Mouse (Mus musculus): Measurements from ENCODE around the gene Wnt4. TPM values are rescaled to one million over a fixed set of nuclear protein-coding genes. Genes with fewer than 3 reads are reported as not detected.

Wnt4 gene
- polyA plus RNA-seq (2014; fragmentation: Nextera tagmentation; extraction: Ambion mirVana), result 1.8 and 2.2 TPM in 2 replicates

DNA sequence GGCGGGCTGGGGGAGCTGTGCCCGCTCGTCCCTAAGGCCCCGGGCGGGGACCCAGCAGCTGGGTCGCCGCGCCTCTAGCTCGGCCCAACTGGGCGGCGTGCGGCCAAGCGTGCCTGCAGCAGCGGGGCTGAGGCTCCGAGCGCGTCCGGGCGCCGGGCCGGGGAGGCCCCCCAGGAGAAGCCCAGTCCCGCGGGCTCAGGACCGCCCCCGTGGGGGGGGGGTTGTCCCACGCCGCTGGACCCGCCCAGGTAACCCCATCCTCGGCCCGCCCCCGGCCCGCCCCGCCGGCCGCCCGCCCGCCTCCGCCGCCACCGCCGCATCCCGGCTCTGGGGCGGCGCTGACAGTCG lies at the start of gene Wnt4:
TSS of gene Wnt4 (plus strand) at position 324 of the 348 bp plus-strand sequence.
- Histone ChIP-seq H3K27me3 (replicated peaks; ENCODE audit: control insufficient read depth, insufficient read depth, low read length) (peaks cover 60% of the 10 kb centered on the region), H3K4me3 (ENCODE audit: low read depth, low read length) (peak within 1 kb of the TSS; percentile 44), H3K9ac (ENCODE audit: low read length) (peak within 1 kb of the TSS; percentile 37), H3K4me2 (ENCODE audit: low read length) (peak within 1 kb of the TSS; percentile 81), H3K4me1 (replicated peaks; ENCODE audit: control insufficient read depth, insufficient read depth, low read length) (peaks cover 13% of the 10 kb centered on the region; the same call in 1 of the 2 replicates), H3K36me3 (ENCODE audit: control insufficient read depth, insufficient read depth, low read length) (no peaks in the 10 kb centered on the region), H3K27ac (ENCODE audit: low read depth) (no peak within 1 kb of the TSS), H3K9me3 (ENCODE audit: control insufficient read depth, low read length) (no peaks in the 10 kb centered on the region)
- peak; percentile 49 for ATAC-seq (replicated peaks; ENCODE audit: low FRiP score, low TSS enrichment, low read depth)
- DNase-seq (ENCODE audit: low spot score), result peak; percentile 76
- 0% methylated on average over 13 of the region's 45 CpGs for WGBS

DNA sequence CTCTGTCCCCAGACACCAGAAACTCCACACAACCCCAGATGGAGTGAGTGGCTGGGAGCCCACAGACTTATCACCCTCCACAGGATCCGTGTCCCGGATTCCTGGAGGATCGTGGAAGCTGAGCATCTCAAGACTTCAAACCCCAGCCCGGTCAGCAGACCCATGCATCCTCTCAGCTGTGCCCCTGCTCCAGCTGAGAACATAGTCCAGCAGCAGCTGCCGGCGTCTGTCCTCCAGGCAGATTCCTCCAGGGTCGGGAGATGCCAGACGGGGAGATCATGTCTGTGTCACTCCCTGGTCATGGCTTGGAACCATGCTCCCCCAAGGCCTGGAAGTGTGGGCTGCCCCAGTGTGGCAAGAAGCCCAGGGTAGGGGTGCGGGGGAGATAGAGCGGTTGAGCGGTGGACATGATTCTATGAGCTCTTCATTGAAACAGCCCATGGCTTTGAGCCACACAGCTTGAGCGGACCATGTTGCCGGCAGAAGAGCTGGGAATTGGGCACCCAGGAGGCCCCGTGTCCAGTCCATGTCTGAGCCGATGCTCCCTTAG lies 48.6 kb upstream of the Wnt4 start:
- Histone ChIP-seq H3K9me3 (ENCODE audit: control insufficient read depth, low read length) (no peaks in the 10 kb centered on the region), H3K27ac (ENCODE audit: low read depth) (no peak overlapping the region), H3K36me3 (ENCODE audit: control insufficient read depth, insufficient read depth, low read length) (no peaks in the 10 kb centered on the region), H3K9ac (ENCODE audit: low read length) (no peak overlapping the region), H3K4me3 (ENCODE audit: low read depth, low read length) (no peak overlapping the region), H3K27me3 (replicated peaks; ENCODE audit: control insufficient read depth, insufficient read depth, low read length) (no peaks in the 10 kb centered on the region), H3K4me1 (replicated peaks; ENCODE audit: control insufficient read depth, insufficient read depth, low read length) (0 out of 2 replicates have a peak, but pooled peaks cover 7% of the 10 kb centered on the region), H3K4me2 (ENCODE audit: low read length) (no peak overlapping the region)
- WGBS, result 82% methylated on average over 15 of the region's 15 CpGs
- DNase-seq (ENCODE audit: low spot score), result no peak
- no peak for ATAC-seq (replicated peaks; ENCODE audit: low FRiP score, low TSS enrichment, low read depth)

DNA sequence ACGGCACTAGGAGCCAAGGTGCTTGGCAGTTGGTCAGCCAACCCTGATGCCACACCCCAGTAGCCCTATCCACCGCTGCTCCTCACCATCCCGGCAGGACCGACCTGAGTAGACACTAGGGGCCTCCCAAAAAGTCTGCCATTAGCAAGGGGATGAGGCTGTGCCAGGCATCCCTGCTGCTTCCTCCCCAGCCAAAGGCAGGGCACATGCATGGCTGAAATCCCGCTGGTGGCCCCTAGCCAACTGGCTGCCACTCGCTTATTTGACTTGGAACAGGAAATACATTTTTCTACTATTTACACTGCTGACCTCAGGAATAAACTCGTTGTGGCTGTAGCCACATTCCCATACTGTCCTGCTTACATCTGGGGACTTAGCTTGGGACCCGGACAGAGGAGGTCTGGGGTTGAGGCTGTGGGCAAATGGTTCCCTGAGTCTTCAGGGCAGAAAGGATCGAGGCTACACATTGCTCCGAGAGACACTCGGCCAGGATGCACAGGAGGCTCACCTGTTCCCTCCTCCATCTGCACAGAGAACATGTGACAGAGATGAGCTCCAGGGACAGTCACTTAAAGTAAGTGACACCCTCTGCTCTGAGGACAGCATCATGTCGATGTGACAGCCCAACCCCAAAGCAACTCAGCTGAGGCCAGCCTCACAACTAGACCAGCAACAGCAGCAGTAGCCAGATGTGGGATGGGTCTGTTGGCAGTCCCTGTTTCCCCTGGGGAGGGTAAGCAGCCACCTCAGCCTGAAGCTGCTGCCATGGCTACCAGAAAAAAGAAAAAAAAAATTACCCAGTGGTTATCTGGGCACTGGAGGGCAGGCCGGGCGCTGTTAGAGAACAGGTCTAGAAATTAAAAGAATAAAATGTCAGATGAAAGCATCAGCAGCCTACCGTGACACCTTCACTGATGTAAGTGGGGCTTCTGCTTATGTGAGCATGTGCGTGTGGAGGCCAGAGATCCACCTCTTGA lies 45.5 kb upstream of the Wnt4 start:
- no peak for DNase-seq (ENCODE audit: low spot score)

DNA sequence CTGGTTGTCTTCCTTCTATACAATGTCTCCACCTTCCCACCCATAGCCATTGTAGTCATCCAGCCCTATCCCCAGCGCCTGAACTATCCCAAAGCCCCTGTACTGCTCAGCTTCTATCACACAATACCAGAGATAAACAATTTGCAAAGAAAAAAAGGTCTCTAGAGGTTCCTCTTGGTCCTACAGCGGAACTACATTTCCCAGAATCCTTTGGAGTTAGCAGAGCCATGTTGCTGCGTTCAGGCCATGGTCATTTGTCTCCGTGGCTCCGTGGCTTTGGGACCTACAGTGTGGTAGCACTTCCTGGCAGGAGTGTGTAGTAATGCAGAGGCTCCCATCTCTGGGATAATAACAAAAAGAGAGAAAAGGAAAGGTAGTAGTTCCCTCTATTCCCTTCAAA lies 43.7 kb upstream of the Wnt4 start:
- WGBS, result 70% methylated on average over 5 of the region's 5 CpGs
- DNase-seq (ENCODE audit: low spot score) (no peak), ATAC-seq (replicated peaks; ENCODE audit: low FRiP score, low TSS enrichment, low read depth) (no peak)
- H3K9ac ChIP-seq (ENCODE audit: low read length), result no peak overlapping the region
- no peaks in the 10 kb centered on the region for H3K27me3 ChIP-seq (replicated peaks; ENCODE audit: control insufficient read depth, insufficient read depth, low read length)
- no peak overlapping the region for H3K4me3 ChIP-seq (ENCODE audit: low read depth, low read length)
- 0 out of 2 replicates have a peak, but pooled peaks cover 7% of the 10 kb centered on the region for H3K4me1 ChIP-seq (replicated peaks; ENCODE audit: control insufficient read depth, insufficient read depth, low read length)
- no peak overlapping the region for H3K27ac ChIP-seq (ENCODE audit: low read depth)
- no peaks in the 10 kb centered on the region for H3K9me3 ChIP-seq (ENCODE audit: control insufficient read depth, low read length)
- H3K4me2 ChIP-seq (ENCODE audit: low read length), result no peak overlapping the region
- H3K36me3 ChIP-seq (ENCODE audit: control insufficient read depth, insufficient read depth, low read length), result no peaks in the 10 kb centered on the region

More for the DNA sequence above, 45.5 kb upstream of the Wnt4 start:
- Histone ChIP-seq H3K4me3 (ENCODE audit: low read depth, low read length) (no peak overlapping the region), H3K9ac (ENCODE audit: low read length) (no peak overlapping the region), H3K27me3 (replicated peaks; ENCODE audit: control insufficient read depth, insufficient read depth, low read length) (no peaks in the 10 kb centered on the region), H3K4me2 (ENCODE audit: low read length) (no peak overlapping the region), H3K36me3 (ENCODE audit: control insufficient read depth, insufficient read depth, low read length) (no peaks in the 10 kb centered on the region), H3K4me1 (replicated peaks; ENCODE audit: control insufficient read depth, insufficient read depth, low read length) (0 out of 2 replicates have a peak, but pooled peaks cover 7% of the 10 kb centered on the region), H3K27ac (ENCODE audit: low read depth) (no peak overlapping the region), H3K9me3 (ENCODE audit: control insufficient read depth, low read length) (no peaks in the 10 kb centered on the region)
- no peak for ATAC-seq (replicated peaks; ENCODE audit: low FRiP score, low TSS enrichment, low read depth)
- WGBS, result 61% methylated on average over 16 of the region's 16 CpGs

DNA sequence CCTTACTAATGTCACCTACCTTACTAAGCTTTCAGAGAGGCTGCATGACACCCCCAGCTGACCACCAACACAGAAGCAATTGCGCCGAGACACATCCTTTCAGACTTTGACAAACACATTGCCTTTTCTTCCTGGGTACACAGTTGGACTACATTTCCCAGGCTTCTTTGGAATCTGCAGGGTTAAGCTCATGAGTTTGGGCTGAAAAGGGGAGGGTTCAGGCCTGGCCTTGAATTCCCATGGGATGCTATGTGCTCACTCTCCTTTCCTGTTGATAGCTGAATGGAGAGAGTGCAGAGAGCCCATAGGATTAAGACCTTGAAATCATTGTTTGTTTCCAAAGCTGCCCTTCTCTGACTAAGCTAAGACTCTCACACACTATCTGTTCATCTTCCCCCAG lies 42.8 kb upstream of the Wnt4 start:
- Histone ChIP-seq H3K4me2 (ENCODE audit: low read length) (no peak overlapping the region), H3K9me3 (ENCODE audit: control insufficient read depth, low read length) (no peaks in the 10 kb centered on the region), H3K27me3 (replicated peaks; ENCODE audit: control insufficient read depth, insufficient read depth, low read length) (no peaks in the 10 kb centered on the region), H3K9ac (ENCODE audit: low read length) (no peak overlapping the region), H3K27ac (ENCODE audit: low read depth) (no peak overlapping the region), H3K36me3 (ENCODE audit: control insufficient read depth, insufficient read depth, low read length) (no peaks in the 10 kb centered on the region), H3K4me3 (ENCODE audit: low read depth, low read length) (no peak overlapping the region), H3K4me1 (replicated peaks; ENCODE audit: control insufficient read depth, insufficient read depth, low read length) (0 out of 2 replicates have a peak, but pooled peaks cover 7% of the 10 kb centered on the region)
- ATAC-seq (replicated peaks; ENCODE audit: low FRiP score, low TSS enrichment, low read depth) (no peak), DNase-seq (ENCODE audit: low spot score) (no peak)
- WGBS, result 87% methylated on average over 2 of the region's 2 CpGs

DNA sequence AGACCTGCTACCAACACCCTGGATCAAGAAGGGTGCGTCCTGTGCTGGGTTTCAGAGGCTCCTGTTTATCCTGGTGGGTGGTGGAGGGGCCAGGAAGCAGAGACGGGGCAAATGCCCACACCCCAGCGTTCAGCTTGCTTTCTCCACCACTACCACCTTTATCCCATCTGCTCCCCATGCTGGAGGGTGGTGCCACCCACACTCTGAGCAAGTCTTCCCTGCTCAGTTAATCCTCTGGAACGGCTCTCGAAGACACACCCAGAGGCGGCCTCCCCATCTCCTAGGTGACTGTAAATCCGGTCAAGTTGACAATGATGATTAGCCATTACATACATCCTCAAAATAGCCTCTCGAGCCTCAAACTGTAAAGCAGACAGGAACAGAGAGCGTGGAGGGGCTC lies 41.9 kb upstream of the Wnt4 start:
- no peak overlapping the region for H3K27ac ChIP-seq (ENCODE audit: low read depth)
- no peaks in the 10 kb centered on the region for H3K36me3 ChIP-seq (ENCODE audit: control insufficient read depth, insufficient read depth, low read length)
- H3K9me3 ChIP-seq (ENCODE audit: control insufficient read depth, low read length), result no peaks in the 10 kb centered on the region
- H3K4me2 ChIP-seq (ENCODE audit: low read length), result no peak overlapping the region
- no peak for ATAC-seq (replicated peaks; ENCODE audit: low FRiP score, low TSS enrichment, low read depth)
- no peak overlapping the region for H3K4me3 ChIP-seq (ENCODE audit: low read depth, low read length)
- no peak for DNase-seq (ENCODE audit: low spot score)
- no peaks in the 10 kb centered on the region for H3K27me3 ChIP-seq (replicated peaks; ENCODE audit: control insufficient read depth, insufficient read depth, low read length)
- WGBS, result 66% methylated on average over 9 of the region's 9 CpGs
- H3K9ac ChIP-seq (ENCODE audit: low read length), result no peak overlapping the region
- H3K4me1 ChIP-seq (replicated peaks; ENCODE audit: control insufficient read depth, insufficient read depth, low read length), result 0 out of 2 replicates have a peak, but pooled peaks cover 7% of the 10 kb centered on the region

DNA sequence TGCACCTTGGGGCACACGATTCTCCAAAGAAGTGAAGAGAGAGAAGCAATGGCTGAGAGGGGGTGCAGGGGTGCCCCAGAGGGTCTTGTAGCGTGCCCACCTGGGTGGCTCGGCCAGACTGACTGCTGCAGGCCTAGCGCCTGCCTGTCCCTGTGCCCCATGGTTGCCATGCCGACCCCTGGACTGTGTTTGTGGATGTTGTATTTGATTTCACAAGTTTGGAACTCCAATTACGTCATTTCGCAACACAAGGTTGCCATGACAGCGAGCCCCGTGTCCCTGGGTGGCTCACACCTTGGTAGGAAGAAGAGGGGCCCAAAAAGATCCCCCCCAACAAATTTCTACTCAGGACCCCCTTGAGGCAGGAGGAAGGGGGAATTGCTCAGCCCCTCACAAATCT lies 32.4 kb upstream of the Wnt4 start:
- ATAC-seq (replicated peaks; ENCODE audit: low FRiP score, low TSS enrichment, low read depth) (no peak), DNase-seq (ENCODE audit: low spot score) (no peak)
- no peaks in the 10 kb centered on the region for H3K36me3 ChIP-seq (ENCODE audit: control insufficient read depth, insufficient read depth, low read length)
- no peak overlapping the region for H3K4me2 ChIP-seq (ENCODE audit: low read length)
- H3K9ac ChIP-seq (ENCODE audit: low read length), result no peak overlapping the region
- no peak overlapping the region for H3K27ac ChIP-seq (ENCODE audit: low read depth)
- H3K9me3 ChIP-seq (ENCODE audit: control insufficient read depth, low read length), result no peaks in the 10 kb centered on the region
- H3K4me1 ChIP-seq (replicated peaks; ENCODE audit: control insufficient read depth, insufficient read depth, low read length), result no peaks in the 10 kb centered on the region
- WGBS, result 73% methylated on average over 9 of the region's 9 CpGs
- H3K4me3 ChIP-seq (ENCODE audit: low read depth, low read length), result no peak overlapping the region
- H3K27me3 ChIP-seq (replicated peaks; ENCODE audit: control insufficient read depth, insufficient read depth, low read length), result no peaks in the 10 kb centered on the region

DNA sequence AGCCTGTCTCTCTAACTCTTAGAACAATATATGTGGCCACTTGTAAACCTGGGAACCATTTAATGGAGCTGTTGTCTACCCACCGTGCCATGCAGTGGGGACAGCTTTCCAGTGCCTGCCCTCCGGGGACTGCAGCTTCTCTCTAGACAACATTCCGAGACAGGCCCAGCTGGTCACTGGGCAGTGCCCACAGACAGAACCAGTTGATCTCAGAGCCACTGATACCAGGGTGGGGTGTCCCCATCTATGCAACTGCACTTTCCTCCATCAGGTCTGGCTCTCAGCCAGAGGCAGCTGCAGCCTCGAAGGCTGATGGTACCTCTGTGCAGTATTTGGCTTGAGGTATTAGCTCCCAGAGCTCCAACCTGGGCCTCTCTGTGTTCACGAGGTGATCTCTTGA lies 27.0 kb upstream of the Wnt4 start:
- ATAC-seq (replicated peaks; ENCODE audit: low FRiP score, low TSS enrichment, low read depth), result no peak
- 54% methylated on average over 5 of the region's 5 CpGs for WGBS
- DNase-seq (ENCODE audit: low spot score), result no peak
- Histone ChIP-seq H3K27ac (ENCODE audit: low read depth) (no peak overlapping the region), H3K4me3 (ENCODE audit: low read depth, low read length) (no peak overlapping the region), H3K27me3 (replicated peaks; ENCODE audit: control insufficient read depth, insufficient read depth, low read length) (no peaks in the 10 kb centered on the region), H3K4me1 (replicated peaks; ENCODE audit: control insufficient read depth, insufficient read depth, low read length) (no peaks in the 10 kb centered on the region), H3K9ac (ENCODE audit: low read length) (no peak overlapping the region), H3K9me3 (ENCODE audit: control insufficient read depth, low read length) (peaks cover 5% of the 10 kb centered on the region; the same call in 1 of the 2 replicates), H3K4me2 (ENCODE audit: low read length) (no peak overlapping the region), H3K36me3 (ENCODE audit: control insufficient read depth, insufficient read depth, low read length) (no peaks in the 10 kb centered on the region)

All from intestine, embryonic 14.5 days (tissue).